ENCODE assay signal across 18 mouse cellular contexts in the genomic region with DNA sequence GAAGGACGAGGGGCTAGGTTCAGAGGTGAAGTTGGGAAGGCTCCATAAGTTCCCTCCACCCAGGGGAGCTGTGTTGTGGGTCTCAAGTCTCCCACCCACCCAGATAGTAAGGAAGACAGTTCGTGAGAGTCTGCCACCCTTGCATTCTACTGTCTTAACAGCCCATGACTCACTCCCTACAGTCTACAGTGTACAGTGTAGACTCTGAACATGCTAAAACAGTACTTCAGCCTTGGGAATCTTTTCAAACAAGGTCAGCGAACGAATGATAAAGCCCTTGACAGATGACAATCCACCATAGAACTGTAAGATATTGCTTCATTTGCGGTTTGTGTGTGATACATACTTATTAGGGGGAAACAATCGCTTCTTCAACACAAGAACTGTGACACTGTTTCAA. TPM values are rescaled to one million over a fixed set of nuclear protein-coding genes. Genes with fewer than 3 reads are reported as not detected.
A peak's percentile ranks its signal among the peaks of the same experiment; 100 is the strongest.
DNase-seq lines count a peak whose midpoint lies in the region; ATAC-seq and TF ChIP-seq lines count a peak whose summit lies in the region.
"Had no signal": no experiment of that assay in that cellular context is flagged by ENCODE, and none has a peak within 500 bp of the region (broad histone marks: within the 10 kb centered on the region; RNA-seq: fewer than 3 reads in every experiment).

No protein-coding gene starts in this region.

- 67% methylated on average over 6 of the region's 6 CpGs for WGBS in heart, embryonic 13.5 days
- WGBS in kidney, embryonic 16.5 days, result 62% methylated on average over 6 of the region's 6 CpGs
- WGBS in lung, postnatal 0 days, result 65% methylated on average over 6 of the region's 6 CpGs

- DNase-seq in heart, postnatal 14 days, result no peak
- DNase-seq in kidney, postnatal 4 days, result no peak
- DNase-seq in lung, postnatal 0 days (ENCODE audit: low spot score), result peak; percentile 25
- DNase-seq in lung, adult 18-20 months, result no peak
- DNase-seq in frontal cortex, postnatal 10 days (ENCODE audit: low spot score in 2 of 2), result no peak
- DNase-seq: adrenal gland, postnatal 14 days; cerebellum, adult 2 months; heart, adult 18-20 months; layer of hippocampus, postnatal 36 days; right cerebral cortex, postnatal 25 days; thymus, postnatal 4 days had no signal

- no peak for TF ChIP-seq CTCF in lung, postnatal 0 days (IDR thresholded peaks at IDR 0.05)

- no peaks in the 10 kb centered on the region for H3K27me3 ChIP-seq in heart, embryonic 13.5 days (replicated peaks)
- no peaks in the 10 kb centered on the region for H3K27me3 ChIP-seq in kidney, embryonic 16.5 days (ENCODE audit: insufficient read depth, low read length)
- no peaks in the 10 kb centered on the region for H3K27me3 ChIP-seq in lung, postnatal 0 days (replicated peaks; ENCODE audit: insufficient read depth, low read length)
- H3K27me3 ChIP-seq: embryonic facial prominence, embryonic 12.5 days; limb, embryonic 15.5 days; midbrain, embryonic 12.5 days had no signal

- H3K36me3 ChIP-seq in heart, embryonic 13.5 days, result no peaks in the 10 kb centered on the region
- no peaks in the 10 kb centered on the region for H3K36me3 ChIP-seq in kidney, embryonic 16.5 days (ENCODE audit: insufficient read depth, low read length)
- no peaks in the 10 kb centered on the region for H3K36me3 ChIP-seq in lung, postnatal 0 days (ENCODE audit: insufficient read depth, low read length)
- H3K36me3 ChIP-seq: embryonic facial prominence, embryonic 12.5 days; limb, embryonic 15.5 days; midbrain, embryonic 12.5 days had no signal

- H3K9me3 ChIP-seq in heart, embryonic 13.5 days, result no peaks in the 10 kb centered on the region; the same call in 1 of the 2 replicates
- no peaks in the 10 kb centered on the region for H3K9me3 ChIP-seq in kidney, embryonic 16.5 days (ENCODE audit: low read length)
- no peaks in the 10 kb centered on the region for H3K9me3 ChIP-seq in lung, postnatal 0 days (ENCODE audit: low read length)
- H3K9me3 ChIP-seq: embryonic facial prominence, embryonic 12.5 days; limb, embryonic 15.5 days; midbrain, embryonic 12.5 days had no signal

- no peak overlapping the region for H3K9ac ChIP-seq in heart, embryonic 13.5 days
- H3K9ac ChIP-seq in kidney, embryonic 16.5 days (replicated peaks; ENCODE audit: low read length), result no peak overlapping the region
- H3K9ac ChIP-seq in lung, postnatal 0 days (replicated peaks; ENCODE audit: low read depth), result no peak overlapping the region
- H3K9ac ChIP-seq: embryonic facial prominence, embryonic 12.5 days; limb, embryonic 15.5 days; midbrain, embryonic 12.5 days had no signal

- peak overlapping the region; percentile 42 for H3K27ac ChIP-seq in heart, embryonic 13.5 days (replicated peaks)
- peak overlapping the region; percentile 71 for H3K27ac ChIP-seq in kidney, embryonic 16.5 days (ENCODE audit: low read length)
- no peak overlapping the region for H3K27ac ChIP-seq in lung, postnatal 0 days (ENCODE audit: low read length)
- H3K27ac ChIP-seq: embryonic facial prominence, embryonic 12.5 days; limb, embryonic 15.5 days; midbrain, embryonic 12.5 days had no signal

- no peak for TF ChIP-seq EP300 in lung, postnatal 0 days (IDR thresholded peaks at IDR 0.05)

- H3K4me1 ChIP-seq in heart, embryonic 13.5 days, result peaks cover 23% of the 10 kb centered on the region
- H3K4me1 ChIP-seq in kidney, embryonic 16.5 days (ENCODE audit: insufficient read depth, low read length), result peaks cover 12% of the 10 kb centered on the region
- H3K4me1 ChIP-seq in lung, postnatal 0 days (ENCODE audit: insufficient read depth, low read depth, low read length), result no peaks in the 10 kb centered on the region
- H3K4me1 ChIP-seq: embryonic facial prominence, embryonic 12.5 days; limb, embryonic 15.5 days; midbrain, embryonic 12.5 days had no signal

- H3K4me3 ChIP-seq in heart, embryonic 13.5 days, result no peak overlapping the region
- H3K4me3 ChIP-seq in kidney, embryonic 16.5 days (ENCODE audit: low read length), result no peak overlapping the region
- no peak overlapping the region for H3K4me3 ChIP-seq in lung, postnatal 0 days (ENCODE audit: low read depth, low read length)
- H3K4me3 ChIP-seq: embryonic facial prominence, embryonic 12.5 days; limb, embryonic 15.5 days; midbrain, embryonic 12.5 days had no signal

- H3K4me2 ChIP-seq in heart, embryonic 13.5 days, result no peak overlapping the region
- no peak overlapping the region for H3K4me2 ChIP-seq in kidney, embryonic 16.5 days (replicated peaks; ENCODE audit: low read depth, low read length)
- 0 out of 2 replicates have a peak overlapping the region, but pooled peaks have one; percentile 9 for H3K4me2 ChIP-seq in lung, postnatal 0 days (replicated peaks; ENCODE audit: low read depth, low read length)
- H3K4me2 ChIP-seq: embryonic facial prominence, embryonic 12.5 days; limb, embryonic 15.5 days; midbrain, embryonic 12.5 days had no signal

- peak; percentile 38; the same call in 1 of the 2 replicates for ATAC-seq in heart, embryonic 13.5 days (ENCODE audit: extremely low read depth, insufficient number of reproducible peaks, low FRiP score, low TSS enrichment)
- peak; percentile 58 for ATAC-seq in kidney, embryonic 16.5 days (ENCODE audit: low FRiP score, low TSS enrichment)
- no peak for ATAC-seq in lung, postnatal 0 days
- ATAC-seq: forebrain, embryonic 16.5 days; inflammation-experienced regulatory T-cells, adult 6 months had no signal

- intact Hi-C loops in heart, postnatal 14 days (cut with DNase I), result no loop called here

RNA-seq across cellular contexts. Expression of a gene that starts 8.6 kb away (rescaled TPM):
- 12.8 and 13.3 TPM in 2 replicates for polyA plus RNA-seq in heart, embryonic 13.5 days (2015; fragmentation: Nextera tagmentation; extraction: Ambion mirVana)
- 100 to 1,000 TPM; 223 to 229 TPM for total RNA-seq in heart, postnatal 14 days (2021)
- 6.3 and 7.3 TPM in 2 replicates for polyA plus RNA-seq in kidney, embryonic 16.5 days (2015; fragmentation: Nextera tagmentation; extraction: Ambion mirVana)
- polyA plus RNA-seq in lung, postnatal 0 days (2015; fragmentation: Nextera tagmentation; extraction: Ambion mirVana), result 2.0 and 2.4 TPM in 2 replicates

RNA-seq across cellular contexts. Expression of a gene that starts 45.8 kb away (rescaled TPM):
- polyA plus RNA-seq in heart, embryonic 13.5 days (2015; fragmentation: Nextera tagmentation; extraction: Ambion mirVana), result 90.9 and 97.5 TPM in 2 replicates
- 10 to 100 TPM; 38.6 to 39.4 TPM for total RNA-seq in heart, postnatal 14 days (2021)
- 67.2 and 72.8 TPM in 2 replicates for polyA plus RNA-seq in kidney, embryonic 16.5 days (2015; fragmentation: Nextera tagmentation; extraction: Ambion mirVana)
- polyA plus RNA-seq in lung, postnatal 0 days (2015; fragmentation: Nextera tagmentation; extraction: Ambion mirVana), result 53.5 and 53.6 TPM in 2 replicates
